In genomic region chr16:92850416-92850815, GRCm38 (mm10) we compare ENCODE assay signal across 20 mouse cellular contexts. TPM values are rescaled to one million over a fixed set of nuclear protein-coding genes. Genes with fewer than 3 reads are reported as not detected.
A peak's percentile ranks its signal among the peaks of the same experiment; 100 is the strongest.
DNase-seq lines count a peak whose midpoint lies in the region; ATAC-seq lines count a peak whose summit lies in the region.
"Had no signal": no experiment of that assay in that cellular context is flagged by ENCODE, and none has a peak within 500 bp of the region (broad histone marks: within the 10 kb centered on the region; RNA-seq: fewer than 3 reads in every experiment).

No protein-coding gene starts in this region.

- no peak overlapping the region for H3K4me3 ChIP-seq in lung, embryonic 16.5 days (ENCODE audit: low read length)
- H3K4me3 ChIP-seq: gastrocnemius, adult 2 months; hindbrain, embryonic 12.5 days; hindbrain, embryonic 15.5 days had no signal

- no peak for DNase-seq in lung, postnatal 36 days
- peak; percentile 47 for DNase-seq in adipocyte (ENCODE audit: low spot score)
- DNase-seq in lung, postnatal 10 days: peak; percentile 68
- no peak for DNase-seq in urinary bladder, adult 18-20 months (ENCODE audit: low spot score in 2 of 2)
- DNase-seq: adrenal gland, postnatal 10 days; adrenal gland, postnatal 36 days; cerebellum, adult 11-12 months; cerebellum, adult 8-10 months; cerebellum, postnatal 36 days; forebrain, postnatal 0 days; gastrocnemius, adult 2 months; gastrocnemius, postnatal 14 days; heart, adult 11 months had no signal

- no peak overlapping the region for H3K27ac ChIP-seq in lung, embryonic 16.5 days (ENCODE audit: low read length)
- H3K27ac ChIP-seq: gastrocnemius, adult 2 months; hindbrain, embryonic 12.5 days; hindbrain, embryonic 15.5 days had no signal

- no peak overlapping the region for H3K9ac ChIP-seq in lung, embryonic 16.5 days (ENCODE audit: low read length)
- H3K9ac ChIP-seq: forebrain, postnatal 0 days; hindbrain, embryonic 12.5 days; hindbrain, embryonic 15.5 days had no signal

- H3K27me3 ChIP-seq in lung, embryonic 16.5 days (ENCODE audit: control insufficient read depth, insufficient read depth, low read depth, low read length): no peaks in the 10 kb centered on the region
- H3K27me3 ChIP-seq: hindbrain, embryonic 12.5 days; hindbrain, embryonic 15.5 days had no signal

- no peaks in the 10 kb centered on the region for H3K36me3 ChIP-seq in lung, embryonic 16.5 days (ENCODE audit: control insufficient read depth, insufficient read depth, low read length)
- H3K36me3 ChIP-seq: hindbrain, embryonic 12.5 days; hindbrain, embryonic 15.5 days had no signal

- WGBS in lung, embryonic 16.5 days: 46% methylated on average over 3 of the region's 3 CpGs

- ATAC-seq in lung, embryonic 16.5 days (ENCODE audit: low read depth): peak; percentile 67
- no peak for ATAC-seq in megakaryocyte, adult 5-6 weeks (ENCODE audit: poor library complexity, severe bottlenecking)
- ATAC-seq: activated CD4-positive, CD25-positive, alpha-beta regulatory T cell, adult 4 months; forebrain, embryonic 14.5 days; forebrain, postnatal 0 days had no signal

- peaks cover 14% of the 10 kb centered on the region for H3K4me1 ChIP-seq in lung, embryonic 16.5 days (replicated peaks; ENCODE audit: control insufficient read depth, insufficient read depth, low read length)
- H3K4me1 ChIP-seq: hindbrain, embryonic 12.5 days; hindbrain, embryonic 15.5 days had no signal

- H3K9me3 ChIP-seq in lung, embryonic 16.5 days (ENCODE audit: control insufficient read depth, low read length): no peaks in the 10 kb centered on the region
- H3K9me3 ChIP-seq: hindbrain, embryonic 15.5 days had no signal

- H3K4me2 ChIP-seq in lung, embryonic 16.5 days (ENCODE audit: low read depth, low read length): no peak overlapping the region
- H3K4me2 ChIP-seq: heart, embryonic 11.5 days; hindbrain, embryonic 12.5 days; hindbrain, embryonic 15.5 days had no signal

RNA-seq across cellular contexts. Expression of gene Runx1, which starts 24.5 kb away (rescaled TPM):
- 9.4 and 10.9 TPM in 2 replicates for polyA plus RNA-seq in lung, embryonic 16.5 days (2015; fragmentation: Nextera tagmentation; extraction: Ambion mirVana)
- total RNA-seq in megakaryocyte, adult 5-6 weeks (2015): 93.4 and 112 TPM in 2 replicates
- 44.7 and 61.5 TPM in 2 replicates for total RNA-seq in megakaryocyte, adult 5-6 weeks (2017)

Comparison
In these comparisons a context has a peak if more than half of its experiments do, and no peak if none do; other contexts are left out.
1. DNase-seq: peak in adipocyte (single experiment) and lung, postnatal 10 days (single experiment); none in lung, postnatal 36 days (single experiment) and urinary bladder, adult 18-20 months (0 of 2).